Mouse (Mus musculus): ENCODE data around the gene Cpeb4. TPM values are rescaled to one million over a fixed set of nuclear protein-coding genes. Genes with fewer than 3 reads are reported as not detected.
A peak's percentile ranks its signal among the peaks of the same experiment; 100 is the strongest.
"Not testable (repeated sequence)": the region's sequence is repeated elsewhere in the genome, so short reads cannot be mapped to it uniquely, and the experiment has no call there.

Cpeb4 gene
- polyA plus RNA-seq, 1 experiment from 2014 or later = 10.2 TPM

- H3K4me2 ChIP-seq (ENCODE audit: low read depth, low read length, severe bottlenecking) = no peak overlapping the region
- no peaks in the 10 kb centered on the region for H3K4me1 ChIP-seq (replicated peaks; ENCODE audit: control insufficient read depth, insufficient read depth, low read length)
- DNase-seq (ENCODE audit: low spot score) = no peak
- no peak overlapping the region for H3K4me3 ChIP-seq (ENCODE audit: low read depth, low read length)
- H3K27ac ChIP-seq (ENCODE audit: low read depth, low read length) = no peak overlapping the region
- no peaks in the 10 kb centered on the region for H3K9me3 ChIP-seq (ENCODE audit: control insufficient read depth, low read length)
- no peak overlapping the region for H3K9ac ChIP-seq (ENCODE audit: low read length)
- no peaks in the 10 kb centered on the region for H3K27me3 ChIP-seq (ENCODE audit: control insufficient read depth, insufficient read depth, low read length)
- ATAC-seq (replicated peaks; ENCODE audit: low FRiP score) = no peak
- no peaks in the 10 kb centered on the region for H3K36me3 ChIP-seq (ENCODE audit: control insufficient read depth, insufficient read depth, low read length)
Measured at GRCm38 (mm10) chr11:31960071-31960470, 88.1 kb downstream of the Cpeb4 start.

GRCm38 (mm10) chr11:31963993-31964392 is 92.0 kb downstream of the Cpeb4 start:
- 96% methylated on average over 1 of the region's 1 CpGs for WGBS
- Histone ChIP-seq H3K27ac (ENCODE audit: low read depth, low read length) (no peak overlapping the region), H3K4me1 (replicated peaks; ENCODE audit: control insufficient read depth, insufficient read depth, low read length) (no peaks in the 10 kb centered on the region), H3K9me3 (ENCODE audit: control insufficient read depth, low read length) (no peaks in the 10 kb centered on the region), H3K4me3 (ENCODE audit: low read depth, low read length) (no peak overlapping the region), H3K9ac (ENCODE audit: low read length) (no peak overlapping the region), H3K36me3 (ENCODE audit: control insufficient read depth, insufficient read depth, low read length) (no peaks in the 10 kb centered on the region), H3K4me2 (ENCODE audit: low read depth, low read length, severe bottlenecking) (no peak overlapping the region), H3K27me3 (ENCODE audit: control insufficient read depth, insufficient read depth, low read length) (no peaks in the 10 kb centered on the region)
- DNase-seq (ENCODE audit: low spot score) (no peak), ATAC-seq (replicated peaks; ENCODE audit: low FRiP score) (no peak)

- 48% methylated on average over 49 of the region's 49 CpGs for WGBS
- DNase-seq (ENCODE audit: low spot score) (peak; percentile 72), ATAC-seq (replicated peaks; ENCODE audit: low FRiP score) (peak; percentile 63)
- no peaks in the 10 kb centered on the region for H3K4me1 ChIP-seq (replicated peaks; ENCODE audit: control insufficient read depth, insufficient read depth, low read length)
- H3K9ac ChIP-seq (ENCODE audit: low read length) = peak within 1 kb of the TSS; percentile 53
- H3K27ac ChIP-seq (ENCODE audit: low read depth, low read length) = no peak within 1 kb of the TSS
- H3K4me3 ChIP-seq (ENCODE audit: low read depth, low read length) = peak within 1 kb of the TSS; percentile 16; the same call in 1 of the 2 replicates
- no peaks in the 10 kb centered on the region for H3K9me3 ChIP-seq (ENCODE audit: control insufficient read depth, low read length)
- H3K36me3 ChIP-seq (ENCODE audit: control insufficient read depth, insufficient read depth, low read length) = no peaks in the 10 kb centered on the region
- no peaks in the 10 kb centered on the region for H3K27me3 ChIP-seq (ENCODE audit: control insufficient read depth, insufficient read depth, low read length)
- H3K4me2 ChIP-seq (ENCODE audit: low read depth, low read length, severe bottlenecking) = peak within 1 kb of the TSS; percentile 45; the same call in 1 of the 2 replicates
Measured at GRCm38 (mm10) chr11:31965256-31966134, 93.5 kb downstream of the Cpeb4 start, which contains the start of gene 4930524B15Rik. 4930524B15Rik (plus strand) TSS chr11:31965592.

GRCm38 (mm10) chr11:31974132-31974531 is 102.1 kb downstream of the Cpeb4 start:
- Histone ChIP-seq H3K9me3 (ENCODE audit: control insufficient read depth, low read length) (no peaks in the 10 kb centered on the region), H3K27me3 (ENCODE audit: control insufficient read depth, insufficient read depth, low read length) (no peaks in the 10 kb centered on the region), H3K36me3 (ENCODE audit: control insufficient read depth, insufficient read depth, low read length) (no peaks in the 10 kb centered on the region), H3K4me3 (ENCODE audit: low read depth, low read length) (no peak overlapping the region), H3K4me2 (ENCODE audit: low read depth, low read length, severe bottlenecking) (no peak overlapping the region), H3K27ac (ENCODE audit: low read depth, low read length) (no peak overlapping the region), H3K9ac (ENCODE audit: low read length) (no peak overlapping the region), H3K4me1 (replicated peaks; ENCODE audit: control insufficient read depth, insufficient read depth, low read length) (no peaks in the 10 kb centered on the region)
- 84% methylated on average over 4 of the region's 4 CpGs for WGBS
- no peak for DNase-seq (ENCODE audit: low spot score)
- ATAC-seq (replicated peaks; ENCODE audit: low FRiP score) = no peak

GRCm38 (mm10) chr11:31974826-31975225 is 102.8 kb downstream of the Cpeb4 start:
- Histone ChIP-seq H3K4me2 (ENCODE audit: low read depth, low read length, severe bottlenecking) (no peak overlapping the region), H3K27me3 (ENCODE audit: control insufficient read depth, insufficient read depth, low read length) (no peaks in the 10 kb centered on the region), H3K27ac (ENCODE audit: low read depth, low read length) (no peak overlapping the region), H3K9ac (ENCODE audit: low read length) (no peak overlapping the region), H3K4me3 (ENCODE audit: low read depth, low read length) (no peak overlapping the region), H3K9me3 (ENCODE audit: control insufficient read depth, low read length) (no peaks in the 10 kb centered on the region; the same call in 1 of the 2 replicates), H3K36me3 (ENCODE audit: control insufficient read depth, insufficient read depth, low read length) (no peaks in the 10 kb centered on the region), H3K4me1 (replicated peaks; ENCODE audit: control insufficient read depth, insufficient read depth, low read length) (no peaks in the 10 kb centered on the region)
- DNase-seq (ENCODE audit: low spot score) = no peak
- 66% methylated on average over 8 of the region's 8 CpGs for WGBS
- ATAC-seq (replicated peaks; ENCODE audit: low FRiP score) = no peak

- ATAC-seq (replicated peaks; ENCODE audit: low FRiP score) (no peak), DNase-seq (ENCODE audit: low spot score) (no peak)
- no peaks in the 10 kb centered on the region; the same call in 1 of the 2 replicates for H3K9me3 ChIP-seq (ENCODE audit: control insufficient read depth, low read length)
- no peaks in the 10 kb centered on the region for H3K27me3 ChIP-seq (ENCODE audit: control insufficient read depth, insufficient read depth, low read length)
- no peak overlapping the region for H3K4me3 ChIP-seq (ENCODE audit: low read depth, low read length)
- no peaks in the 10 kb centered on the region for H3K4me1 ChIP-seq (replicated peaks; ENCODE audit: control insufficient read depth, insufficient read depth, low read length)
- H3K36me3 ChIP-seq (ENCODE audit: control insufficient read depth, insufficient read depth, low read length) = no peaks in the 10 kb centered on the region
- WGBS = 87% methylated on average over 5 of the region's 5 CpGs
- no peak overlapping the region for H3K27ac ChIP-seq (ENCODE audit: low read depth, low read length)
- H3K9ac ChIP-seq (ENCODE audit: low read length) = no peak overlapping the region
- H3K4me2 ChIP-seq (ENCODE audit: low read depth, low read length, severe bottlenecking) = no peak overlapping the region
Measured at GRCm38 (mm10) chr11:31975678-31976077, 103.7 kb downstream of the Cpeb4 start.

GRCm38 (mm10) chr11:31976137-31976536 is 104.1 kb downstream of the Cpeb4 start:
- H3K27me3 ChIP-seq (ENCODE audit: control insufficient read depth, insufficient read depth, low read length) = no peaks in the 10 kb centered on the region
- no peak for ATAC-seq (replicated peaks; ENCODE audit: low FRiP score)

GRCm38 (mm10) chr11:31980089-31980488 is 108.1 kb downstream of the Cpeb4 start:
- H3K4me3 ChIP-seq (ENCODE audit: low read depth, low read length); H3K27ac ChIP-seq (ENCODE audit: low read depth, low read length); H3K4me2 ChIP-seq (ENCODE audit: low read depth, low read length, severe bottlenecking); H3K4me1 ChIP-seq (replicated peaks; ENCODE audit: control insufficient read depth, insufficient read depth, low read length); H3K9me3 ChIP-seq (ENCODE audit: control insufficient read depth, low read length); H3K9ac ChIP-seq (ENCODE audit: low read length); H3K36me3 ChIP-seq (ENCODE audit: control insufficient read depth, insufficient read depth, low read length); DNase-seq (ENCODE audit: low spot score); H3K27me3 ChIP-seq (ENCODE audit: control insufficient read depth, insufficient read depth, low read length); ATAC-seq (replicated peaks; ENCODE audit: low FRiP score): not testable (repeated sequence)
- WGBS = 90% methylated on average over 5 of the region's 5 CpGs

More at GRCm38 (mm10) chr11:31976137-31976536, 104.1 kb downstream of the Cpeb4 start:
- H3K9ac ChIP-seq (ENCODE audit: low read length) = no peak overlapping the region
- H3K4me1 ChIP-seq (replicated peaks; ENCODE audit: control insufficient read depth, insufficient read depth, low read length) = no peaks in the 10 kb centered on the region
- no peaks in the 10 kb centered on the region; the same call in 1 of the 2 replicates for H3K9me3 ChIP-seq (ENCODE audit: control insufficient read depth, low read length)
- 84% methylated on average over 5 of the region's 5 CpGs for WGBS
- DNase-seq (ENCODE audit: low spot score) = no peak
- no peak overlapping the region for H3K4me3 ChIP-seq (ENCODE audit: low read depth, low read length)
- H3K4me2 ChIP-seq (ENCODE audit: low read depth, low read length, severe bottlenecking) = no peak overlapping the region
- H3K36me3 ChIP-seq (ENCODE audit: control insufficient read depth, insufficient read depth, low read length) = no peaks in the 10 kb centered on the region
- no peak overlapping the region for H3K27ac ChIP-seq (ENCODE audit: low read depth, low read length)
